Mouse (Mus musculus) left cerebral cortex, adult 2 months (tissue): ENCODE data around the gene Chrnb1. TPM values are rescaled to one million over a fixed set of nuclear protein-coding genes. Genes with fewer than 3 reads are reported as not detected.

Source experiments
- DNase-seq, 2 experiments: peaks; one replicate each; pipeline ENCODE4 v3.0.0; 2021 to 2022; ENCODE audit warnings: low spot score in 2 of 2, mixed read lengths in 1 of 2; ENCODE audit errors: extremely low spot score in 1 of 2
- H3K27ac ChIP-seq: fragments of 200-600 bp; 2 replicates; pipeline ENCODE4 v1.8.1; 2022
- H3K4me3 ChIP-seq: fragments of 200-600 bp; 2 replicates; pipeline ENCODE4 v1.8.1; 2022
- CTCF ChIP-seq: fragments of 200-600 bp; IDR thresholded peaks from 2 replicates; pipeline ENCODE4 v1.8.1; 2022; ENCODE audit warnings: antibody characterized with exemption, mild to moderate bottlenecking, moderate library complexity
- intact Hi-C: fragments of 180-260 bp; cut with DNase I; formaldehyde crosslinking; loops from one replicate; pipeline ENCODE4 v1.15.1; 2025
- total RNA-seq, 2 experiments: library from RNA; stranded (reverse); gene quantifications; 2 replicates each; pipeline ENCODE4 v1.2.3; 2021

Gene Chrnb1
- total RNA-seq, 2 experiments from 2014 or later: 1.0 to 1.4 TPM

DNA sequence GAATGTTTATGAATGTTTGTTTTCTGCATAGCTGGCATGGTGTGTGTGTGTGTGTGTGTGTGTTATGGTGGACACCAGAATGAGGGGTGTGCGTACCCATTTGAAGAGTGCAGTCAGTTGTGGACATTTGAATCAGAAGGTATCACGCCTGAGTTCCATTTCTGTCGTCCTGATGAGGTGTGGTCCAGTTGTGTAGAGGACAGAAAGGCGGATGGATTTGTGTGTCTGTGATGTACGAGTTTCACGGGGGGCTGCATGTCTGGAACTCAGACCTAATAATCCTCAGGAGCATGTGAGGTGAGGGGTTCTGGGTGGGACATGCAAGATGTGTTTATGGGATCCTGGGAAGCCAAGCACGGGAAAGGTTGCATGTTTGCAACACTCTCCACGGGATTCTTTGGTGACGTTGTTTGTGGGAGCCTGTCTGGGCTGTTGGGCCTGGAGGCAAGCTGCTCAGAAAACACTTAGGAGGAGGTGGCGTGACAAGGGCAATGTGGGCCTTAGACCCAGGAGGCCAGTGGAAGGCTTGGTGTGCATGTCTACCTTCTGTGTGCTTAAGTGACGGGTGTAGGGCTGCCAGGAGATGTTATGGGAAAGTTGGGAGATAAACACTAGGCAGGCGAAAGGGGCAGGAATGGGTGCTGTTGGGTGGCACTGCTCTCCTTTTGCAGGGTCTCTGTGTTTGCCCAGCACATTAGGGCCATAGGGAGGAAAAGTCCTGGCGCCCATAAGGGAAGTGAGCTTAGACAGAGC, 28.7 kb downstream of the Chrnb1 start:
- no peak for DNase-seq
- Histone ChIP-seq H3K4me3 (peak overlapping the region; percentile 99), H3K27ac (peak overlapping the region; percentile 99)
- intact Hi-C loops: loop anchor here (2.0 kb wide), 2 partner anchors 36 to 68 kb away; no protein-coding TSS in a partner anchor
- TF ChIP-seq CTCF: no peak

DNA sequence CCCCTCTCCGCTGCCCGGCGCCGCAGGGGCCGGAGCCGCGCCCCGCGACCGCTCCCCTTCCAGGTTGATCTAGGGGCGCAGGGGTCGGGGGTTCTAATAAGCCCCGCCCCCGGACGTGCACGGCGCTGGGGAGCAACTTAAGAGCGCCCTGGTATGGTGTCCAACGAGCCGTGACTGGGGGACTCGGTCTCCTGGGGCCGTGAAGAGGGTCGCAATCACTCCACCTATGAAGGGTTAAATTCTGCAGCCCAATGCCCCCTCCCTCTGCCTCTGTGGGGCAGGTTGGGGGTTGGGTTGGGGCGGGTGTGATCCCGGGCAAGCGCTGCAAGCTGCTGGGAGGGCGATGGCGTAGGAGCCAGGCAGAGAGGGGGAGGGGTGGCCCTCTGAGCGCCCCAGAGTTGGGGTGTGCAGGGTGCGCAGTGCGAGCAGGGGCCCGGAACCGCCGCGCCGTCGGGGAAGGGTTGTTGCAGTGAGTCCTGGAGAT, 29.6 kb downstream of the Chrnb1 start:
- no peak for TF ChIP-seq CTCF
- Histone ChIP-seq H3K4me3 (peak overlapping the region; percentile 99), H3K27ac (peak overlapping the region; percentile 99)
- intact Hi-C loops: loop anchor here (2.0 kb wide), 2 partner anchors 37 to 69 kb away; no protein-coding TSS in a partner anchor
- DNase-seq: peak; percentile 76 to 77

DNA sequence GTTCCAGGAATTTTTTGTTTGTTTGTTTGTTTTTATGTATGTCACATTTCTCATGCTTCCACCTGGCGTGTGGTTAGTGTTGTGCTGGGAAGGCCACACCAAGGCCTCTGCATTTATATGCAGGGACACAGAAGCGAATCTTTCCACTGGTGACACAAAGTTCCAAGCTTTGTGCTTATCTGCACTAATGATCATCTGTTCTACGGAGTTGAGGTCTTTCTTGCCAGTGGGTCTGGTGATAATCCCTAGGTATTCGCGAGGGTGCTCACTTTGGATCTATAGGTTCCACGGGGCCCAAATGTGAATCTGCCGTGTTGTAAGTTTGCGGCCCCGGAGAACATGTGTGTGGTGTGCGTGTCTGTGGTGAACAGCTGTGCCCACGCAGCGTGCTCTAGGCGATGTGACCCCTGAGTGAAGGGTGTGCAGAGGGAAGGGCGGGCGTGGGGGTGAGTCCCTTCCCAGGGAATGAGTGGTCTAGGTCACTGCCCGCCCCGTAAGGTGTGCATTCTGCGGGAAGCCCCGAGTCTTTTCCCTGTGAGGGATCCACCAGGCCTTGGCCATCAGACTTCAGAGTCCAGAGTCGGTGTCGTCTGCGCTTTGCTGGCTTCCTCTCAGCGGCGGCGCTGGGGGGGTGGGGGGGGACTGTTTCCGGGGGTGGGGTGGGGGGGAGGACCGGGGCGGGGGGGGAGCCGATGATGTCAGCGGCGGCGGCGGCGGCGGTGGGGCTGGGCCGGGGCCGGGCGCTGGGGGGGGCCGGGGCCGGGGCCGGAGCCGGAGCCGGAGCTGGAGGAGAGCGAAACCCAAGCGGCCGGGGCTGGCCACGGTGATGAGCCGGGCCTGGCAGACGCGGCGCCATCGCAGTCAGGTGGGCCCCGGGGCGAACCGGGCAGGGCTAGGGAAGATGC, 30.3 kb downstream of the Chrnb1 start, which contains the start of gene Zbtb4:
Zbtb4 (plus strand) TSS at position 692 of the 905 bp plus-strand sequence.
- no peak for TF ChIP-seq CTCF
- Histone ChIP-seq H3K27ac (peak within 1 kb of the TSS; percentile 99), H3K4me3 (peak within 1 kb of the TSS; percentile 99)
- intact Hi-C loops: loop anchor here (2.0 kb wide), 2 partner anchors 37 to 69 kb away; no protein-coding TSS in a partner anchor
- DNase-seq: no peak

DNA sequence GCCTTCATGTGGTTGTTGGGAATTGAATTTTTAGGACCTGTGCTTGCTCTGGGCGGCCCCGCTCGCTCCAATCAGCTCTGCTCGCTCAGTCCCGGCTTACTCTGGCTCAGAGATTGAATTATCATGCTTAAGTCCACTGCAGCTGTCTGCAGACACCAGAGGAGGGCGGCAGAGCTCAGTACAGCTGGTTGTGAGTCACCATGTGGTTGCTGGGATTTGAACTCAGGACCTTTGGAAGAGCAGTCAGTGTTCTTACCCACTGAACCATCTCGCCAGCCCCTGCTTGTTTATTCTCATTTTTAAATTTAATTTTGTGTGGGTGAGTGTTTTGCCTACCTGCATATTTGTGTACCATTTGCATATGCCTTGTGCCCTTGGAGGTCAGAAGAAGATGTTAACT, 32.2 kb downstream of the Chrnb1 start:
- DNase-seq: no peak
- Histone ChIP-seq H3K27ac (no peak overlapping the region), H3K4me3 (no peak overlapping the region)
- peak; percentile 27 for TF ChIP-seq CTCF
- intact Hi-C loops: no loop called here

DNA sequence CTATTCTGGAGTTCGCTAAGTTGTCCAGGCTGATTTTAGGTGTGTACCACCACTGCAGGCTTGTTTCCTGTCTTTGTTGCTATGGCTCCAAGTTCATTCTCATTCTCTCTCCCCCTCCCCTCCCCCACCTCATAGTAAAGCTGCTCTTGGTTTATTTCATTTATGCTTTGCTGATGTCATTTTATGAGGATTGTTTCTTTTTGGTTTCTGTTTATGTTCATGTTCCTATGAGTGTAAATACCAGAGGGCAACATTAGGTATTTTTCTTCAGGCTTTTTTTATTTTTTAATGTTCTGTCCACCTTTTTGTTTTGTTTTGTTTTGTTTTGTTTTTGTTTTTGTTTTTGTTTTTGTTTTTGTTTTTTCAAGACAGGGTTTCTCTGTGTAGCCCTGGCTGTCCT, 33.9 kb downstream of the Chrnb1 start, which contains the start of gene Slc35g3:
Slc35g3 (minus strand) TSS at position 101 of the 400 bp plus-strand sequence.
- no peak within 1 kb of the TSS for H3K4me3 ChIP-seq
- intact Hi-C loops: loop anchor here (1.0 kb wide), 1 partner anchor 74 kb away; no protein-coding TSS in a partner anchor
- no peak for TF ChIP-seq CTCF
- no peak for DNase-seq
- H3K27ac ChIP-seq: no peak within 1 kb of the TSS

DNA sequence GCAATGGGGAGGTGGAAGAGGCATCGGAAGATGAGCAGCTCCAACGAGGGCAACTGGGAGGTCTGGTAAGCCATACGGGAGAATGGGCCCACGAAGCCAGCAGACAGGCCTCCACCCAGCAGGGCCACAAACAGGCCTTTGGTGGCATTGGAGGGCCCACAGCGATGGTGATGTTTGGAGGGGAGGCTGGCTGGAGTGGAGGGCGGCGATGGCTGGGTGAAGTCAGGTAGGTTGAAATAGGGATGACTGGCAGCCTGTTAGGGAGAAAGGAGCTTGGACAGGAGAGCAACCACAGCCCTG, 34.9 kb downstream of the Chrnb1 start:
- intact Hi-C loops: loop anchor here (1.0 kb wide), 1 partner anchor 75 kb away; no protein-coding TSS in a partner anchor
- no peak for DNase-seq
- TF ChIP-seq CTCF: no peak
- no peak overlapping the region for H3K27ac ChIP-seq
- no peak overlapping the region for H3K4me3 ChIP-seq

DNA sequence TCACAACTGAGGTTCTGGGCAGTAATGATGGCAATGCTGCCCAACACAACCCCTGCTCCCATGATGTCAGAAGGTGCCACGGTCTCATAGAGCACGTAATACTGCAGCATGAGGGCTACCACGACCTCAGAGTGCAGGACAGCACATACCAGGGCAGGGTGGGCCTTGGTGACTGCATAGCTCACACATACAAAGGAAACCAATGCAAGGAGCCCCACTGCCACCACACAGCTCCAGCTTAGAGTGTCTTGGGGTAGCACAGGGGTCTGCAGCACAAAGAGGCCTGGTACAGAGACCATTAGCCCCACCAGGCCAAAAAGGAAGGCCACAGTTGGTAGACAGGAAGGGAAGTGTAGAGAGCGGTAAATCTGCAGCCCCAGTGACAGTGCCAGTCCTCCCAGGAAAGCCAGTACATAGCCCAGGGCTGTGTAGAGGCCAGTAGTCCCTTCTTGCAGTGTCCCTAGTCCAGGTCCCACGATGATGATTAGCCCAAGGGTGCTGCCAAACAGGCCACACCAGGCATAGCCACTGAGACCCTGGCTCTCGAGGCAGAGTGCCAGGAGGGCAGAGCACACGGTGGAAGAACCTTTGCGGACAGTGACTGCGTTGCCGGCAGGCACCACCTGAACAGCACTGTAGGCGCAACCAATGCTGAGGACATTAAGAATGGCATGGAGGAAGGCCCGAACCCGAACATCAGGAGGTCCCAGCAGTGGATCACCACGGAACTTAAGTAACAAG, 35.4 kb downstream of the Chrnb1 start:
- no peak for TF ChIP-seq CTCF
- H3K27ac ChIP-seq: peak overlapping the region; percentile 99
- intact Hi-C loops: no loop called here
- no peak for DNase-seq
- H3K4me3 ChIP-seq: no peak overlapping the region

DNA sequence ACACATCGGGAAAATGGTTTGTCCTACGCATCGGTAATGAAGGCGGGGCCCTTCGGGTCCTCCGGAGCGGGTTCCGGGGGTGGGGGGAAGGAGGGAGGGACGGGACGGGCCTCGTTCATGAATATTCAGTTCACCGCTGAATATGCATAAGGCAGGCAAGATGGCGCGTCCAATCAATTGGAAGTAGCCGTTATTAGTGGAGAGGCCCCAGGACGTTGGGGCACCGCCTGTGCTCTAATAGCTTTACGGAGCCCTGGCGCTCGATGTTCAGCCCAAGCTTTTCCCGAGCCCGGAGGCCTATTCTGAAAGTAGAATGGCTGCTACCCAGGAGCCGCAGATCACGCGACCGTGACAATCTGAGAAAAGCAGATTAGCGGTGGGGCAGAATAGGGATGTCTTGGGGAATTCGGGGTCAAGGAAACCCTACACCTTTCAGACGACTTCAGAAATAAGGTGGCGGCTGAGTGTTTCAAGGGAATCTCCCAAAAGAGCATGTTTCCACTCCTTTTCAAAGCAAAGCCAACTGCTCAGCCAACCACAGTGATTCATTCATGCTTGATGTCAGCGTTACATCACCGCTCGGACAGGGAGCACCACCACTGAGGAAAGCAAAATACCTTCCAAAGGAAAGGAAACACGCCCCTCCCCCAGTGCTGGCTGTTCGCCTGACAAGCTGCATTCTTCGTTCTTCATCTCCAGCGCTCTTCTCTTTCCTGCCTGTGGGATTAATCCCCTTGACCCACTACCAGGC, 36.6 kb downstream of the Chrnb1 start:
- intact Hi-C loops: loop anchor here (1.0 to 5.0 kb wide), 6 partner anchors 44 to 222 kb away; partner anchors contain the start of genes Ctdnep1, Fxr2, Senp3 and Tmem95
- Histone ChIP-seq H3K27ac (peak overlapping the region; percentile 99), H3K4me3 (peak overlapping the region; percentile 59)

DNA sequence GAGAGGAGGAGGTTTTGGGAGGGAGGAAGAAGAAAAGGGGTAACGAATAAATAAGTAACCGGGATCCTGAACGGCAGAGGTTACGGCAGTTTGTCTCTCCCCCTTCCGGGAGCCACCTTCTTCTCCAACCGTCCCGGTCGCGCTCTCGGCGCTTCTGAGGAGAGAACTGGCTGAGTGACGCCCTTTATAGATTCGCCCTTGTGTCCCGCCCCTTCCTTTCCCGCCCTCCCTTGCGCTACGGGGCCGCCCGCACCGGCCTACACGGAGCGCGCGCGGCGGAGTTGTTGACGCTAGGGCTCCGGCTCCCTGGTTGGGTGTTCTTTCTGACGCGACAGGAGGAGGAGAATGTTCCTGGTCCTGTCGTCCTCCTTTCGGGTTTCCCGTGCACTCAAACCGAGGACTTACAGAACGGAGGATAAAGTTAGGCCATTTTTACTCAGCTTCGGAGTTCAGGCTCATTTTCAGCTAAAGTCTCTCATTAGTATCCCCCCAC, 37.2 kb downstream of the Chrnb1 start, which contains the start of gene Polr2a:
Polr2a (minus strand) TSS at position 160 of the 493 bp plus-strand sequence.
- H3K4me3 ChIP-seq: peak within 1 kb of the TSS; percentile 59

More for the DNA sequence above, 36.6 kb downstream of the Chrnb1 start:
- DNase-seq: peak; percentile 83 to 84
- TF ChIP-seq CTCF: no peak

DNA sequence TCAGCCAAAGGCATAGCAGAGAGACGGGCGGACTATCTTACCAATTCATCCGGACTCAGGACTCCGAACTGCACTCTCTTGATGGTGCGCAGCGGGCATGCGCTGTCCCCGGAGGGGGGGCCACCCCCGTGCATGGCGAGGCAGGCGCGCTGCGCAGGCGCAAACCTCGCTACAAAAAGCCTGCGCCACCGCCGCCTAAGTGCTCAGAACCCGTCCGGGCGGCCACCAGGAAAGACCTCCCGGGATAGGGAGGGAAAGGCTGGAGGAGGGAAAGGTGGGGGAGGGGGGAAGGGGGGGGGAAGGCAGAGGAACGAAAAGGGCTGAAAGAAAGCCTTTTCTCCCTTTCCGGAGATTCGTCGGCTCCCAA, 37.7 kb downstream of the Chrnb1 start:
- Histone ChIP-seq H3K27ac (peak overlapping the region; percentile 99), H3K4me3 (peak overlapping the region; percentile 59)
- no peak for TF ChIP-seq CTCF
- peak; percentile 98 to 99 for DNase-seq
- intact Hi-C loops: loop anchor here (1.0 to 5.0 kb wide), 5 partner anchors 45 to 126 kb away; partner anchors contain the start of genes Fxr2, Senp3 and Tmem95

More for the DNA sequence above, 37.2 kb downstream of the Chrnb1 start, which contains the start of gene Polr2a:
- peak within 1 kb of the TSS; percentile 99 for H3K27ac ChIP-seq
- TF ChIP-seq CTCF: no peak
- DNase-seq: peak; percentile 97
- intact Hi-C loops: loop anchor here (1.0 to 5.0 kb wide), 5 partner anchors 44 to 126 kb away; partner anchors contain the start of genes Fxr2, Senp3 and Tmem95
